Mouse (Mus musculus): ENCODE measurements around the gene Atp1b3.

Atp1b3 gene

GRCm38 (mm10) chr9:96365271-96365872 is 1.1 kb upstream of the Atp1b3 start:
- in situ Hi-C loops (cut with MboI, MseI), result loop anchor here in 1 of 2 experiments (25.0 kb wide), 1 partner anchor 1828 kb away; the partner anchor contains the start of gene 1190002N15Rik

- in situ Hi-C loops (cut with MboI, MseI), result loop anchor here in 1 of 2 experiments (25.0 kb wide), 1 partner anchor 1826 kb away; the partner anchor contains the start of gene 1190002N15Rik
Observed at GRCm38 (mm10) chr9:96363581-96364140, 581 bp downstream of the Atp1b3 start.

- in situ Hi-C loops (cut with MboI, MseI), result loop anchor here in 1 of 2 experiments (25.0 kb wide), 1 partner anchor 1823 kb away; the partner anchor contains the start of gene 1190002N15Rik
Observed at GRCm38 (mm10) chr9:96360056-96360455, 4.2 kb downstream of the Atp1b3 start.

GRCm38 (mm10) chr9:96353799-96354198 is 10.4 kb downstream of the Atp1b3 start:
- in situ Hi-C loops (cut with MboI, MseI), result loop anchor here (5.0 to 25.0 kb wide), 2 partner anchors 44 to 1816 kb away; partner anchors contain the start of gene 1190002N15Rik (in 1 of the 2)

GRCm38 (mm10) chr9:96353121-96353769 is 11.0 kb downstream of the Atp1b3 start:
- in situ Hi-C loops (cut with MboI, MseI), result loop anchor here (5.0 to 25.0 kb wide), 2 partner anchors 44 to 1816 kb away; partner anchors contain the start of gene 1190002N15Rik (in 1 of the 2)

- in situ Hi-C loops (cut with MboI, MseI), result loop anchor here (5.0 to 25.0 kb wide), 2 partner anchors 46 to 1814 kb away; partner anchors contain the start of gene 1190002N15Rik (in 1 of the 2)
Observed at GRCm38 (mm10) chr9:96351771-96352170, 12.5 kb downstream of the Atp1b3 start.

GRCm38 (mm10) chr9:96350476-96350875 is 13.8 kb downstream of the Atp1b3 start:
- in situ Hi-C loops (cut with MboI, MseI), result loop anchor here (5.0 to 25.0 kb wide), 2 partner anchors 47 to 1813 kb away; partner anchors contain the start of gene 1190002N15Rik (in 1 of the 2)

GRCm38 (mm10) chr9:96350010-96350409 is 14.2 kb downstream of the Atp1b3 start:
- in situ Hi-C loops (cut with MboI, MseI), result loop anchor here (5.0 to 25.0 kb wide), 2 partner anchors 47 to 1813 kb away; partner anchors contain the start of gene 1190002N15Rik (in 1 of the 2)

GRCm38 (mm10) chr9:96348885-96349284 is 15.4 kb downstream of the Atp1b3 start:
- in situ Hi-C loops (cut with MboI, MseI), result no loop called here

GRCm38 (mm10) chr9:96345750-96346149 is 18.5 kb downstream of the Atp1b3 start:
- in situ Hi-C loops (cut with MboI, MseI), result no loop called here

GRCm38 (mm10) chr9:96331146-96331545 is 33.1 kb downstream of the Atp1b3 start:
- in situ Hi-C loops (cut with MboI, MseI), result no loop called here

GRCm38 (mm10) chr9:96328226-96328625 is 36.0 kb downstream of the Atp1b3 start:
- in situ Hi-C loops (cut with MboI, MseI), result no loop called here

GRCm38 (mm10) chr9:96326496-96326923 is 37.7 kb downstream of the Atp1b3 start:
- in situ Hi-C loops (cut with MboI, MseI), result no loop called here

- in situ Hi-C loops (cut with MboI, MseI), result no loop called here
Observed at GRCm38 (mm10) chr9:96324502-96324901, 39.7 kb downstream of the Atp1b3 start.

GRCm38 (mm10) chr9:96322411-96323152 is 41.7 kb downstream of the Atp1b3 start:
- in situ Hi-C loops (cut with MboI, MseI), result no loop called here

GRCm38 (mm10) chr9:96320551-96320980 is 43.7 kb downstream of the Atp1b3 start:
- in situ Hi-C loops (cut with MboI, MseI), result no loop called here

GRCm38 (mm10) chr9:96319333-96319732 is 44.9 kb downstream of the Atp1b3 start:
- in situ Hi-C loops (cut with MboI, MseI), result no loop called here

- in situ Hi-C loops (cut with MboI, MseI), result no loop called here
Observed at GRCm38 (mm10) chr9:96312074-96312473, 52.2 kb downstream of the Atp1b3 start.

GRCm38 (mm10) chr9:96308816-96309215 is 55.4 kb downstream of the Atp1b3 start:
- in situ Hi-C loops (cut with MboI, MseI), result no loop called here

- in situ Hi-C loops (cut with MboI, MseI), result loop anchor here in 1 of 2 experiments (10.0 kb wide), 1 partner anchor 1435 kb away; no protein-coding TSS in a partner anchor
Observed at GRCm38 (mm10) chr9:96299324-96300008, 64.8 kb downstream of the Atp1b3 start.
